Mouse (Mus musculus) bone marrow, adult 2 months (tissue): Measurements from ENCODE around the gene Rrp15.

ENCODE experiments used
- CTCF ChIP-seq: fragments of 200-500 bp; IDR thresholded peaks from 2 replicates; pipeline ENCODE4 v1.5.1; 2011; ENCODE audit warnings: low read length, control low read depth; ENCODE audit not compliant: control insufficient read depth, insufficient read depth
- POLR2A ChIP-seq: fragments of 200-500 bp; IDR thresholded peaks from 2 replicates; pipeline ENCODE4 v1.6.1; 2011; ENCODE audit warnings: low read depth, mild to moderate bottlenecking, control low read depth, low read length, borderline replicate concordance; ENCODE audit not compliant: control insufficient read depth

- TF ChIP-seq CTCF = peak; percentile 100
- no peak for TF ChIP-seq POLR2A
Observed at GRCm38 (mm10) chr1:186721846-186722245, 27.3 kb downstream of the Rrp15 start.
